Mouse (Mus musculus) CH12.LX (cell line): Measurements from ENCODE around the gene Qrich1.

ENCODE experiments used
- CTCF ChIP-seq, 2 experiments: IDR thresholded peaks in 1 of 2; conservative IDR thresholded peaks in 1 of 2; 2 replicates each; pipeline ENCODE4 v1.5.1; 2011 to 2012; ENCODE audit warnings: low read depth in 2 of 2, low read length in 2 of 2, improper control_type of control experiment in 1 of 2, inconsistent platforms in 1 of 2, mild to moderate bottlenecking in 1 of 2, moderate library complexity in 1 of 2
- POLR2A ChIP-seq: IDR thresholded peaks from 2 replicates; pipeline ENCODE4 v1.6.1; 2011; ENCODE audit warnings: low read depth, mild to moderate bottlenecking, improper control_type of control experiment, low read length
- POLR2AphosphoS2 ChIP-seq: IDR thresholded peaks from 2 replicates; pipeline ENCODE4 v1.6.1; 2011; ENCODE audit warnings: low read depth, low read length, improper control_type of control experiment
- SIN3A ChIP-seq: IDR thresholded peaks from 2 replicates; pipeline ENCODE4 v1.6.1; 2012; ENCODE audit warnings: low read length, improper control_type of control experiment, inconsistent platforms
- SMC3 ChIP-seq: IDR thresholded peaks from 2 replicates; pipeline ENCODE4 v1.6.1; 2011; ENCODE audit warnings: low read depth, low read length, improper control_type of control experiment

DNA sequence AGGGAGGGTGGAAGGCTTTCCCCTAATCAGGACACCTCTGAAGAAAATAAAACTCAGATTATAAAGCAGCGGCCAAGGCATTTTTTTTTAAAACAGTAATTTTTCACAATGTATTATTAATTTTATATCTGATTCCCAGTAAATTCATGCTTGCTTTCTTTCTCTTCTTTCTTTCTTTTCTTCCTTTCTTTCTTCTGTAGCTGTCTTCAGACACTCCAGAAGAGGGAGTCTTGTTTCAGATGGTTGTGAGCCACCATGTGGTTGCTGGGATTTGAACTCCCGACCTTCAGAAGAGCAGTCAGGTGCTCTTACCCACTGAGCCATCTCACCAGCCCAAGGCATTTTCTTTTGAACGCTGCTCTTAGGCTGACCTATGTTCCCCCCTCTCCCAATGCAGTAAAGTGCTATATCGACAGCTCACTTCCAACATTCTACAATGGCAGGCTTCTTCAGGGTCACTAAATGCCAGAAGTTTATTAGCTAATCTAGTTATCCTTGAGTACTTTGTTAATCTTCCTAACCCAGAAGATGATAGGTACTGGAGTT is 82.5 kb downstream of the Qrich1 start:
- TF ChIP-seq CTCF (conservative IDR thresholded peaks at IDR 0.05 in 1 of 2, IDR thresholded peaks at IDR 0.05 in 1 of 2; ENCODE audit: low read depth in 2 of 2, low read length in 2 of 2) (no peak), SMC3 (no peak), SIN3A (no peak), POLR2A (no peak), POLR2AphosphoS2 (no peak)
